Mouse (Mus musculus) gastrocnemius, adult 2 months (tissue): Measurements from ENCODE around the gene Phospho1. TPM values are rescaled to one million over a fixed set of nuclear protein-coding genes. Genes with fewer than 3 reads are reported as not detected.

Source experiments
- DNase-seq: peaks from one replicate; pipeline ENCODE4 v3.0.0; 2022
- H3K27ac ChIP-seq: fragments of 200-600 bp; 2 replicates; pipeline ENCODE4 v1.8.1; 2022; ENCODE audit warnings: mild to moderate bottlenecking
- H3K4me3 ChIP-seq: fragments of 200-600 bp; 2 replicates; pipeline ENCODE4 v1.8.1; 2022; ENCODE audit warnings: mild to moderate bottlenecking, moderate library complexity
- CTCF ChIP-seq: fragments of 200-600 bp; IDR thresholded peaks from 2 replicates; pipeline ENCODE4 v1.8.1; 2022; ENCODE audit warnings: antibody characterized with exemption, mild to moderate bottlenecking, moderate library complexity
- intact Hi-C: fragments of 180-260 bp; cut with DNase I; formaldehyde crosslinking; loops from one replicate; pipeline ENCODE4 v1.15.1; 2025
- total RNA-seq, 2 experiments: library from RNA; stranded (reverse); gene quantifications; 2 replicates each; pipeline ENCODE4 v1.2.3; 2021

Gene Phospho1
- total RNA-seq, 2 experiments from 2014 or later, result 274 to 394 TPM

DNA sequence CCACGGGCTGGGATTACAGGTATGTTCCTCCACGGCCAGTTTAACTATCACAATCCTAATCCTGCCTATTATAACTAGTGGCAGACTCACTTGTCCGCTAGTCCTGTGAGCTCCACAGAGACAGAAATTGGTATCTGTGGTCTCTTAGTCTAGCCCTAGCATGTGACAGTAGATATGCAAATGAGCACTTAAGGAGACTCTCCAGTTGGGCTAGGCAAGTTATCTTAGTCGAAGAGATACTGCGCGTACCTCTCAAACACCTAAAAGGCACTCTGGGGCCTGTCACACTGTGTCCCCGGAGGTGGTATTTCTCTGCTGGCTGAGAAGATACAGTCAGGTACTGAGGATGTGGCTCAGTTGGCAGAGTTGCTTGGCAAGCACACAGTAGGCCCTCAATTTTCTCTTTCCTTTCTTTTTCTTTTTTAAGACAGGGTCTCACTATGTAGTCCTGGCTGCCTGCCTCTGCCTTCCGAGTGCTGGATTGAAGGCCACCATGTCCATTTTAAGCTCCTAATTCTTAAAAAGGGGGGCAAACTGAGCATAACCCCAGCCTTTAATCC, 31.3 kb upstream of the Phospho1 start:
- no peak overlapping the region for H3K4me3 ChIP-seq
- intact Hi-C loops, result no loop called here
- 0 out of 2 replicates have a peak overlapping the region, but pooled peaks have one; percentile 82 for H3K27ac ChIP-seq
- DNase-seq, result no peak
- no peak for TF ChIP-seq CTCF

DNA sequence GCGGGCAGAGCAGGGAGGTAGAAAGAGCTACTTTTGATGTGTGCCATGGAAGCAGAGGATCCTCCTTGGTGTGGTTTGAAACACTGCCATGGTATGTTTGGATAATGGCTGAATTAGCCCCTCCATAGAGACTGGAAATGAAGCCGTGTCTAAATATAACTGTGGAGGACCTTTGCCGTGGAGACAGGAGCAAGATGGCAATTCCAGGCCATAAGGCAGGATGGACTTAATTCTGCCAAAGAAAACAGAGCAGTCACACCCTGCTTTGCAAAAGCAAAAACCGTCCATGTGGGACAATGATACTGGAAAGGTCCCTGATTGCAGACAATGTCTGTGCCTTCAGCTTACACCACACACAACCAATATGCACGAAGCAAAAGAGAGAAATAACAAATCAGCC, 30.1 kb upstream of the Phospho1 start:
- intact Hi-C loops, result no loop called here
- TF ChIP-seq CTCF, result no peak
- DNase-seq, result no peak
- no peak overlapping the region for H3K4me3 ChIP-seq
- peak overlapping the region; percentile 82 for H3K27ac ChIP-seq

DNA sequence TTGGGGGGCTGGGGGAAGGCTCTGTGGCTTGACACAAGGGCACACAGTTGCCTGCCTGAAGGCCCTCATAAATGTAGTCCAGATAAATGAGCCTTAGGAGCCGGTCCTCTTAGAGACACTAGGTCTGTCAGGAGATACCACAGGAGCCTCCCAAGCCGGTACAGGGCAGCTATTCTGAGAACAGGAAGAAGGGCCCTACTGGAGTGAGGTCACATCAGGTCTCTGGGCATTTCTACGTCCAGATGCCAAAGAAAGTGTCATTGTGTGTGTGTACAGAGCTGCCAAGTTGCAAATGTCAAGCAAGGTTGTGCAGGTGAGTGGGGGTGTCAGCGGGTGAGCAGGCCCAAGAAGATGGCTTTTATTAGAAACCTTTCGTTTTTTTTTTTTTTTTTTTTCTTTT, 28.7 kb upstream of the Phospho1 start:
- H3K4me3 ChIP-seq, result peak overlapping the region; percentile 3
- intact Hi-C loops, result no loop called here
- TF ChIP-seq CTCF, result no peak
- peak overlapping the region; percentile 82 for H3K27ac ChIP-seq
- peak; percentile 67 for DNase-seq

DNA sequence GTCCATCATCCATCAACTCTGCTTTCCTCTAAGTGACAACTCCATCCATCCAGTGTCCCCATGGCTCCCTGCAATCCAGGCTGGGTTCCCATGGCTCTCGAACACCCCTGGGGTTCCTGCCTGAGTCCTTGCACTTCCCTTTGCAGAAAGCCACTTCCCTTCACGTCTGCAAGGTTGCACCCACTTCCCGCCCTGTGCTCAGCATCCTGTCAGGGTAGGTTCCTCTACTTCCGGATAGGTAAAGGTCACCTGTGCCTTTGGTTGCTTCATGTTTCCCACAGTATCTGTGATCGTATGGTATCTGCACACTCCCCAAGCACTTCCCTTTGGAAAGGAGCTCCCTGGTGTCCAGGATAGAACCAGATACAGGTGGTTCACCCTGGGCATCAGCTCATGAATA, 19.3 kb upstream of the Phospho1 start:
- H3K27ac ChIP-seq, result peak overlapping the region; percentile 51
- intact Hi-C loops, result no loop called here
- no peak overlapping the region for H3K4me3 ChIP-seq
- TF ChIP-seq CTCF, result no peak
- DNase-seq, result no peak

DNA sequence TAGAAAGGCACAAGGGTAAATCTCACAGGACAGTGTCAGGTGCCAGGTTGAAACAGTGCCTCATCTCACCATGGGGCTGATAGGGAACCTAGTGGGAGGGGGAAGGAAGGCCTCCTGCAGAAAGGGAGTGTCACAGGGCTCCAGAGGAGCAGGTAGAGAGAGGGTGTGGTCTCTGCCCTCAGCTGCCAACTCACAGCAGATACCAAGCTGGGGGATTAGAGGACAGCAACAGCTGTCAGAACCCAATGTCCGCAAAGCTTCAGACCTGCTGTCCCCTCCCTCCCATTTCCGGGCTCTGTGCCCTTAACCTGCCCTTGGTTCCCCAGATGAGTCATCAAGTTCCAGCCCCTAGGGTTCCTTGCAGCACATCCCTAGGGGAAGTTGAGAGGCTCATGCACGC, 18.8 kb upstream of the Phospho1 start:
- peak overlapping the region; percentile 51 for H3K27ac ChIP-seq
- no peak overlapping the region for H3K4me3 ChIP-seq
- intact Hi-C loops, result no loop called here
- no peak for TF ChIP-seq CTCF
- DNase-seq, result peak; percentile 38

DNA sequence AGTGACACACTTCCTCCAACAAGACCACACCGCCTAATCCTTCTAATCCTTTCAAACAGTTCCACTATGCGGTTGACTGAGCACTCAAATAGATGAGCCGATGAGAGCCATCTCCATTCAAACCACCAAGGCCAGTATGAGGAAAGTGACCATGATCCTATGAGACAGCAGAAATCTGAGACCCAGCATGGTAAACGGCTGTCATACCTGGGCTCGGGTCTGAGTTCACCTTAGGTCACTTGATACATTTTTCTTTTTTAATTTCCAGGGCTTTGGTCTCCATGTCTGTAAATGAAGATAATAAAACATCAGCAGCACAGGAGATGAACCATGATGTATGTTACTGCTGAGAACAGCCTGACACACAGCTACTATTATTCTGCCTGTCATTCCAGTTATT, 16.4 kb upstream of the Phospho1 start:
- no peak overlapping the region for H3K4me3 ChIP-seq
- no peak for TF ChIP-seq CTCF
- peak overlapping the region; percentile 88 for H3K27ac ChIP-seq
- DNase-seq, result no peak
- intact Hi-C loops, result no loop called here

DNA sequence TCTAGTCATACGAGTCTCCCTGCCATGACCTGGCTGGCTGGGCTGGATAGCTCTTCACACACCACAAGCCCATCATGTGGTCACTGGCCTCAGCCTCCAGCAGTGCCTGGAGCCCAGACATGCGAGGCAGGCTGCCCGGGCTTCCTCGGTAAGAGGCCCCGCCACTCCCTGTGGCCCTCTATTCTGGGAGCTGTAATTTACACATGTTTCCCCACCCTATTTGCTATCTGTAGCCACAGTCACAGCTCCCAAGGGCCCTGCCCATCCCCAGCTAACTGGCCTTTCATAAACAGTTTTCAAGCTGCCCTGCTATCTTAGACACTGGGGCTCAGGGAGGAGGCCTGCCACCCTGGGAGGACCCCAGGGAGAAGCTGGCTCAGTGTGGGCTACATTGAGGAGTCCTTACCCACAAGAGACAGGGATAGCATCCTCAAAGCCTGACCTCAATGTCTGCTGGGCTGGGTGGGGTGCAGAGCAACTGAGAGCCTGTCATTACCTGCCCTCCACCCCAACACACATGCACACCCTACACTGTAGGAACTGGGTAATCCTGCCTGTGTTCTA, 15.8 kb upstream of the Phospho1 start:
- no peak for TF ChIP-seq CTCF
- intact Hi-C loops, result no loop called here
- DNase-seq, result peak; percentile 90
- Histone ChIP-seq H3K4me3 (no peak overlapping the region), H3K27ac (peak overlapping the region; percentile 88)

DNA sequence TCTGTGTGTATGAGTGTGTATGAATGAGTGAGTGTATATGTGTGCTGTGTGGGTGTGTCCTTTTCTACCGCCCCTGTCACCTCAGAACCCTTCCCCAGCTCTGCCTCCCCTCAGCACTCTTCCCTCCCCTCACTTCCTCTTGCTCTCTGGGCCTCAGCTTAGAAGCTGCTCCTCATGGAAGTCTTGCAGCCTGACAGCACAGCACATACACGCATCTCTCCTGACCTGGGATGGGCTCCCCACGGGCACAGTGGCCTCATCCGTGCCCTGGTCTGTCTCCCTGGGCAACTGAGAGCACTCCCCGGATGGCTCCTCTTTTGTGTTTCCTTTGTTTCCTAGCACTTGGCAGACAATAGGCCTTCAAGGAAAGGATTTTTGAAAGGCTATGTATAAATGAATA, 14.7 kb upstream of the Phospho1 start:
- no peak for DNase-seq
- TF ChIP-seq CTCF, result no peak
- intact Hi-C loops, result no loop called here
- H3K4me3 ChIP-seq, result no peak overlapping the region
- H3K27ac ChIP-seq, result no peak overlapping the region

DNA sequence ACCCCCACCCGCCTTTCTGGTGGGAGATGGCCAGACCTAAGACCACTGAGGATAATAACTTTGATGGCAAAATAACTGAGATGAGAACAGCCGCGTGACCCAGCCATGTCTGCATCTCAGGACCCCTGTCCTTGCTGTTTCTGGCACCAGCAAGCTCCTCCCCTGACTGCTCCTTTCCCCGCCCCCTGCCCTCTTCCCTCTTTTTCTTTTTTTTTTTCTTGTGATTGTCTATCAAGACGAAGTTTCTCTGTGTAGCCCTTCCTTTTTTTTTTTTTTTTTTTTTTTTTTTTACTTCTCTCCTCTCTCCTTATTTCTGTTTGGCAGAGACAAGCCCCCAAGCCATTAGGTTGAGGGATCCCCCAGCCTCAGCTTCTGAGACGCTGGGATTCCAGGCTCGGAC, 13.5 kb upstream of the Phospho1 start:
- TF ChIP-seq CTCF, result no peak
- no peak overlapping the region for H3K27ac ChIP-seq
- no peak overlapping the region for H3K4me3 ChIP-seq
- intact Hi-C loops, result no loop called here
- no peak for DNase-seq

DNA sequence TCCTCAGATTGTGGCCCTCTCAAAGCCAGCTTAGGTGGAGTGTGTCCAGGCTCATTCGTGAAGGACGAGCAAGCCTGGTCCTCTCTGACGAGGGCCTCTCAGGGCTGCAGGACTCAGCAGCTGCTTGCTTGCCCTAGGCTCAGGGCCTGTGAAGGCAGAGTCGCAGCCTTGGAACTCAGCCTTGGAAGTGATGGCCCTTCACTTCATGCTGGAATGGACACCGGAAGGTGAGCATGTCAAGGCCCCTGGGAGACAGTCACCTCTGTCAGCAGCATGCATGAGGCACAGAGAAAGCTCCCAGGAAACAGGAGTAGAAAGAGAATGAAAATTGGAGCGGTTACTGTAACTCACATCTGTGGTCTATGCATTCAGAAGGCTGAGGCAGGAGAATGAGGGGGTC, 12.6 kb upstream of the Phospho1 start:
- Histone ChIP-seq H3K27ac (no peak overlapping the region; the same call in 1 of the 2 replicates), H3K4me3 (no peak overlapping the region)
- TF ChIP-seq CTCF, result no peak
- intact Hi-C loops, result no loop called here
- no peak for DNase-seq

DNA sequence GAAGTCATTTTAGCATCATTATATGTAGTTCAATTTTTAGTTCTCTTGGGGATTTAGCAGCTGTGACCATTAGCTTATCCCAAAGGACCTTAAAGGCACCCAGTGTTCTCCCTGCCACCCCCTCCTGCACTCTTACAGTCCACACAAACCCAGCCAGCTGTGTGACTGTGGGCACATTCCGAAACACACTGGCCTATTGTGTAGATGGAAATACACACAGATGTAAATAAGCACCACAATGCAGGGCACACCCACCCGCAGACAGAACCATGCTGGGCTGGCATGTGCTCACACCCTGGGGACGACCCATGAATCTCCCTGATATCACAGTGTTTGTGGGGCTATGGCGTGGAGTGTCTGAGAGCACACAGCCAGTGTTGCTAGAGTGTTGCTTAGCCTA, 12.1 kb upstream of the Phospho1 start:
- intact Hi-C loops, result no loop called here
- TF ChIP-seq CTCF, result no peak
- DNase-seq, result no peak
- no peak overlapping the region for H3K4me3 ChIP-seq
- no peak overlapping the region for H3K27ac ChIP-seq

DNA sequence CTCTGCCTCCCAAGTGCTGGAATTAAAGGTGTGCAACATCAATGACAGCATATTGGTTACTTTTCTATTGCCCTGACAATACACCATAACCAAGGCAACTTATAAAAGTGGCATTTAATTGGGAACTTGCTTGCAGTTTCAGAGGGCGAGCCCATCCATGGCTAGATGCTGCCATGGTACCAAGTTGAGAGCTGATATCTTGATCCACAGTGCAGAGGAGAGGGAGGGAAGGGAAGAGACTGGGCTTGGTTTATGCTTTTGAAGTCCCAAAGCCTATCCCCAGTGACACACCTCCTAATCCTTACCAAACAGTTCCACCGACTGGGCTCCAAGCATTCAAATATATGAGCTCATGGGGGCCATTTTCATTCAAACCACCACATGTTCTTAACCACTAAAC, 10.2 kb upstream of the Phospho1 start:
- intact Hi-C loops, result no loop called here
- Histone ChIP-seq H3K4me3 (no peak overlapping the region), H3K27ac (no peak overlapping the region)
- DNase-seq, result no peak
- TF ChIP-seq CTCF, result no peak

DNA sequence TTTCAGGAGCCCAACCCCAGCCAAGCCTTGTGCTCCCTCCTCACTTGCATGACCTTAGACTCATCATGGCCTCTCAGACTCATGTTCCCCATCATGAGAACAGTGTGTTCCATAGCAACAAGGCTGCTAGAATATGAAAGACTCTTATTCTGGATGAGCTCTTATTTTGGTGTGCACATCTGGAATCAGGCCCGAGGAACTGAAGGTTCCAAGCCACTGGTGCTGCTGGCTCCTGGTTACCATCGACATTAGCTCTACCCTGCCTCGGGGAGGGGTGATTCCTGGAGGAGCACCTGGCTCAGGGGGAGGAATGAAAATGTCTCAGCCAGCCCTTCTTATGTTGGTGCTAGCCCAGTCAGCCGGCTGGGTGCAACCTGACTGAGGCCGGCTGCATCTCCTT, 9.4 kb upstream of the Phospho1 start:
- peak; percentile 47 for DNase-seq
- intact Hi-C loops, result no loop called here

DNA sequence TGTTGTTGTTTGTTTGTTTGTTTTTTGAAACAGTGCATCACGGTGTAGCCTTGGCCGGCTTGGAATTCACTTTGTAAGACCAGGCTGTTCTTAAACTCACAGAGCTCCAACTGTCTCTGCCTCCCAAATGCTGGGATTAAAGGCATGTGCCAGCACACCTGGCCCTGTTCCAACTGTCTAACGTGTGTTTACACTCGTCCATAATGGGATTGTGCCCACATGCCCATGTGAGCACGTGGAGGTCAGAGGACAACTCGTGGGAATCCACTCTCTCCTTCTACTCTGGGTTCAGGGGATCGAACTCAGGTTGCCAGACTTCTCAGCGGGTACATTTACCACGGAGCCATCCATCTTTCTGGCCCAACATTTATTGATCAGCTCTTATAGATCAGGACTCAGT, 8.9 kb upstream of the Phospho1 start:
- H3K27ac ChIP-seq, result no peak overlapping the region
- DNase-seq, result no peak
- intact Hi-C loops, result no loop called here
- TF ChIP-seq CTCF, result no peak
- H3K4me3 ChIP-seq, result no peak overlapping the region

More for the DNA sequence above, 9.4 kb upstream of the Phospho1 start:
- TF ChIP-seq CTCF, result no peak
- no peak overlapping the region; the same call in 1 of the 2 replicates for H3K27ac ChIP-seq
- H3K4me3 ChIP-seq, result no peak overlapping the region

DNA sequence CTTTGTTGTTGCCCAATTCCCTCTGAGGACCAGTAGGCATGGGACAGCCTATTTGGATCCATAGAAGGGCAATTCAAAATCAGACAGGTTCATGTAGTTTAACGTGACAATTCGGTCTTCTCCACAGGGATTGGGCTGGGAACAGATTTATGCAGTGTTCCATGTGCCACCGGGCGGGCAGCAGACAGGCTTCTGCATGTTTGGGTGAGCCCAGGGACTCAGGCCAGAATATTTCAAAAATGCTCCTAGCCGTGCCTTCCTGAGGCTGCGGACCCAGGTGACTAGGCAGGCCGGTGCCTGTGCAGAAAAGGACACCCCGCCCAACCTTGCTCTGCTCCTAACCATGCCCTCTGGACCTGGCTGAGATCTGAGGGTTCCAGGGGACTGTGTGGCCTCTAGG, 5.2 kb upstream of the Phospho1 start:
- Histone ChIP-seq H3K4me3 (no peak overlapping the region), H3K27ac (peak overlapping the region; percentile 62; the same call in 1 of the 2 replicates)
- intact Hi-C loops, result no loop called here
- no peak for TF ChIP-seq CTCF
- DNase-seq, result no peak
